In the genomic region with DNA sequence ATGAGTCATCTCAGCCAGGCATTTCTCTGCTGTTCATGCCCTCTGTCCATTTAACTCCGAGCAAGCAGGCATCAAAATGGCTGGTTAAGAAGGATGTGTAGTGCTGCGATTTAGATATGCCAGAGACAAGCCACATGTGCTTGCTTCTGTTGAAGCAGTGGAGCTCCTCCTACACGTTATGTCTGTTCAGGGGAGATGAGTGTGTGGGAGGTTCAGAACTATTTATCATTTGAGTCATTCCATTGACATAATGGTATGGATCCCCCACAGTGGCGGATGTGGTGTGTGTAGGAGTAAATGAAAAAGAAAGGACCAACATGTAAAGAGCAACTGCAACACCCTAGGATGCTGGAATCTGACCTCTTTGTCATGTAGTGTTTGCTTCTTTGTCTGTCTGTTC, we compare ENCODE assay signal across 8 mouse cellular contexts.
A peak's percentile ranks its signal among the peaks of the same experiment; 100 is the strongest.
DNase-seq lines count a peak whose midpoint lies in the region; ATAC-seq lines count a peak whose summit lies in the region.

No protein-coding gene starts in this region.

- DNase-seq in CD4-positive helper T cell, adult 2 months (ENCODE audit: low read depth, low spot score) = peak; percentile 21
- DNase-seq in R1 (ENCODE audit: low read depth, low spot score) = peak; percentile 88
- DNase-seq in brain, adult 2 months (ENCODE audit: low read depth, low spot score) = peak; percentile 10
- peak; percentile 8 for DNase-seq in induced T-regulatory cell, adult 2 months (ENCODE audit: low read depth)
- DNase-seq in left cerebral cortex, adult 11 months (ENCODE audit: low spot score) = peak; percentile 0
- DNase-seq in right cerebral cortex, adult 18-20 months = peak; percentile 3
- peak; percentile 2 for DNase-seq in telencephalon, adult 2 months (ENCODE audit: low read depth, low spot score)

- peak; percentile 58 for ATAC-seq in CD4-positive, CD25-positive, alpha-beta regulatory T cell, adult 4 months

Comparison
In these comparisons a context has a peak if more than half of its experiments do, and no peak if none do; other contexts are left out.
1. Peak in every context shown above with its lines: DNase-seq and ATAC-seq.
2. DNase-seq: peak in every context shown above with its lines; median percentile 88 in R1; 21 in CD4-positive helper T cell, adult 2 months; 10 in brain, adult 2 months; 8 in induced T-regulatory cell, adult 2 months; 3 in right cerebral cortex, adult 18-20 months; 2 in telencephalon, adult 2 months; 0 in left cerebral cortex, adult 11 months.